Mouse (Mus musculus): Measurements from ENCODE around the gene Rbm10. TPM values are rescaled to one million over a fixed set of nuclear protein-coding genes. Genes with fewer than 3 reads are reported as not detected.

Gene Rbm10
- polyA plus RNA-seq (2012; rRNA removed) = 52.9 and 54.3 TPM in 2 replicates

DNA sequence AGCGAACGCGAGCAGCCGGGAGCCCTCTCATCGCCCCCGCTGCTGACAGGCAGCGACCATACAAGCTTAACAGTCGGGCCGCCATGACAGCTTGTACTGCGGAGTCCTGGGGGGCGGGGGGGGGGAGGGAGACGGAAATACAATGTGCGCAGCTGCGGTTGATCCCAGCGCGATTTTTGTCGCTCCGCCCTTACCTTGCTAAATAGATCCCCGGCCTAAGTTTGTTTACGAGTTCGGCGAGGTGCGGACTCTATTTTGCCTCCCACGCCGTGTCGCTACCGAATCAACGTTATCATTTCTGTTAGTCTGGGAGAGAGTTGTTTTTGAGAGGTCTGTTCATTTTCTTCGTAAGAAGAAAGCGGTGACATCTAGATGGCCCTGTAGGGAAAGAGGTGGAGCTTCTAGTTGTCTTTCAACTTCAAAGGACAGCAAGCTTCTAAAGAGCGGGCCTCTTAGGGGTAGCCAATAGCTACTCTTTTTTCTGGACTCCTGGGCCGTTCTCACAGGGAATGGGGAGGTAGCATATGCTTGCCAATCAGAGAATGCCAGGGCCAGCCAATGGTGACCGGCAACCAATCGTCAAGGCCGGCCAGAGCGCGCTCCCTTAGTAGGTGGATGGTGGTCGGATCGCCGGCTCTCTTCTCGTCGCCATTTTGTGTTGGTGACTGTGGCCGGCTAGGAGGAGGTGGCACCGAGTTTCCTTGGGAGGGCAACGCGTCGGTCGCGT lies at the start of gene Rbm10, which contains the start of gene Ndufb11:
Rbm10 (plus strand) TSS at position 328 of the 727 bp plus-strand sequence.
Ndufb11 (minus strand) TSS at position 444 of the 727 bp plus-strand sequence.
- Histone ChIP-seq H3K27ac (ENCODE audit: insufficient read depth, low read length) (peak within 1 kb of the TSS; percentile 96), H3K4me1 (ENCODE audit: control insufficient read depth, insufficient read depth, low read length) (no peaks in the 10 kb centered on the region), H3K4me3 (ENCODE audit: insufficient read depth, low read length) (peak within 1 kb of the TSS; percentile 87)
- TF ChIP-seq POLR2A (IDR thresholded peaks at IDR 0.05; ENCODE audit: extremely low read depth, insufficient read depth, low read length) = peak; percentile 35; the same call in 1 of the 2 replicates
- TF ChIP-seq CTCF (IDR thresholded peaks at IDR 0.05; ENCODE audit: extremely low read depth, insufficient read depth, low read length) = no peak

DNA sequence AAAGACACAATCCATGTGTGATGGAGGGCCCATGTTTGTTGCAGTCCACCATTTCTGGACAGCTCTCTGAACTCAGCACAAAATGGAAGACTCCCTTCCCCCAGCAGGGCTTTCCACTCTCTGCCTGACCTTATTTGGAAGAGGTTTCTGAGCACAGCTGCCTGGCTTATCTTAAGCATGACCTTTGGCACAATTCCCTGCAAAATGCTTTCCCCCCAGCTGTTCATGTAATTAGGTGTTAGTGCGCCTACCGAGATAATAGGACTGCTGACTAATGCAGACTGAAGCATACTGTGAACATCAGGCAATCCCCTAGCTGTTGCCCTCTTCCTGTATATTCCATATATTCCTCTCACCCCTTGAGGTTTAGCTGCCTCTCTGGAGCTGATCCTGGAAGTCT lies 46.3 kb upstream of the Rbm10 start:
- TF ChIP-seq POLR2A (IDR thresholded peaks at IDR 0.05; ENCODE audit: extremely low read depth, insufficient read depth, low read length) (no peak), CTCF (IDR thresholded peaks at IDR 0.05; ENCODE audit: extremely low read depth, insufficient read depth, low read length) (no peak)
- Histone ChIP-seq H3K4me3 (ENCODE audit: insufficient read depth, low read length) (no peak overlapping the region), H3K4me1 (ENCODE audit: control insufficient read depth, insufficient read depth, low read length) (no peaks in the 10 kb centered on the region), H3K27ac (ENCODE audit: insufficient read depth, low read length) (no peak overlapping the region)

DNA sequence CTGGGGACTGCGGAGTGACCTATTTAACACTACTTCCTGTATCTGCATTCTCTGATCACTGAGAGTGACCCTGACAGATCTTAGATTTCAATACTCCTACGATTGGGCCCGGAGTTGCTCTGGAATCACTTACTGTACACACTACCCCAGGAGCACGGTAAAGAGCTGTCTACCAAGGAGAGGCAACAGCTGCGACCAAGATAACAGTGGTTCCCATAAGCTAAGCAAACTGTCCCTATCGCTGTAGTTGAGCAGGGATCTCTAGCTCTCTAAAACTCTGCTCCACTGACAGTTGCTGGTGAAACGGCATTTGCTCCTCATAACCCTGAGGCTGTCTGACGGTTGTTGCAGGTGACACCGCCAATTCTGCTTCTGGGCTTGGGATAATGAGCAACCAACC lies 44.6 kb upstream of the Rbm10 start:
- Histone ChIP-seq H3K4me3 (ENCODE audit: insufficient read depth, low read length) (no peak overlapping the region), H3K4me1 (ENCODE audit: control insufficient read depth, insufficient read depth, low read length) (no peaks in the 10 kb centered on the region), H3K27ac (ENCODE audit: insufficient read depth, low read length) (no peak overlapping the region)
- TF ChIP-seq POLR2A (IDR thresholded peaks at IDR 0.05; ENCODE audit: extremely low read depth, insufficient read depth, low read length) (no peak), CTCF (IDR thresholded peaks at IDR 0.05; ENCODE audit: extremely low read depth, insufficient read depth, low read length) (no peak)

DNA sequence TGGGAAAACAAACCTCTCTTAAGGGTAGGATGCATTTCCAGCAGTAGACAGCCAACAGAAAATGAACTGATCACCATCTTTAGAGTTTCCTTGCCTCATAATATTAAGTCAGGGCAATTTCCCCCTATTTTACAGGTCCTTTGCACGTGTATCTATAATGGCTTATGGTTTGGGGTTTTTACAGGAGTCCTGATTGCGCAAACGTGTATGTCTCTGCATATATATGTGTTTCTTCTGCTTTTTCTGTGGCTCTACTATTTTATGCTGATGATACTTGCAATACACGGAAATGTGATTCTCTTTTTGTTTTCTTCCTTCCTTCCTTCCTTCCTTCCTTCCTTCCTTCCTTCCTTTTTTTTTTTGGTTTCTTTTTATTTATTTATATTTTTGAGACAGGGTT lies 43.4 kb upstream of the Rbm10 start:
- Histone ChIP-seq H3K4me1 (ENCODE audit: control insufficient read depth, insufficient read depth, low read length) (no peaks in the 10 kb centered on the region), H3K4me3 (ENCODE audit: insufficient read depth, low read length) (no peak overlapping the region), H3K27ac (ENCODE audit: insufficient read depth, low read length) (no peak overlapping the region)
- TF ChIP-seq CTCF (IDR thresholded peaks at IDR 0.05; ENCODE audit: extremely low read depth, insufficient read depth, low read length) (no peak), POLR2A (IDR thresholded peaks at IDR 0.05; ENCODE audit: extremely low read depth, insufficient read depth, low read length) (no peak)

DNA sequence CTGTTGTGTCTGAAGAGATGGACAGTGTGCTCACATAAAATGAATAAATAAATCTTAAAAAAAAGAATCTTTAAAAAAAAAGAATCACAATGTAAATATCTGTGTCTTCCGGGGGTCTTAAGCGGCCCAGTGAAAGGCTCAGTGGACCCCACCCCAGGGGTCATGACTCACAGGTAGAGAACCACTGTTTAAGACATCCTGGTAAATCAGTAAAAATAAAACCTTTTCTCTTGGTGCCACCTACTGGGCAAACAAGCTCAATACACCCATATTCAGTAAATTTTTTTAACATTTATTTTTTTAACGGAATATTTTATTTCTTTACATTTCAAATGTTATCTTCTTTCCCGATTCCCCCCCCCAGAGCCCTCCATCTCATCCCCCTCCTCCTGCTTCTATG lies 29.3 kb upstream of the Rbm10 start:
- H3K4me3 ChIP-seq (ENCODE audit: insufficient read depth, low read length) = no peak overlapping the region
- no peak for TF ChIP-seq POLR2A (IDR thresholded peaks at IDR 0.05; ENCODE audit: extremely low read depth, insufficient read depth, low read length)
- no peak for TF ChIP-seq CTCF (IDR thresholded peaks at IDR 0.05; ENCODE audit: extremely low read depth, insufficient read depth, low read length)
- H3K4me1 ChIP-seq (ENCODE audit: control insufficient read depth, insufficient read depth, low read length) = no peaks in the 10 kb centered on the region
- H3K27ac ChIP-seq (ENCODE audit: insufficient read depth, low read length) = no peak overlapping the region

DNA sequence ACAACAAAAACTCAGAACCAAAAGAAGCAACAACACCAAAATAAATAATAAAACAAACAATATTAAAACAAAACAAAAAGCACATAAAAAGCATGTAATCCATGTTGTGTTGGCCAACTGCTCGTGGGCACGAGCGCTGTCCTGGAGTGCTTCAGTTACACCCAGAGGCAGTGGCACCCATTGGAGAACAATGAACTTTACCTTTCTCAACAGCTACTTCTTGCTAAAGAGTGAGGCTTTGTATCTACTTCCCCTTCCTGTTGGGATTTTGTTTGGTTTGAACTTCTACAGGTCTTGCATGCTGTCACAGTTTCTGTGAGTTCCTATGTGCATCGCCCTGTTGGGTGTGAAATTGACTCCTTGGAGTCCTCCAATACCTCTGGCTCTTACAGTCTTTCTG lies 8.8 kb upstream of the Rbm10 start:
- Histone ChIP-seq H3K4me3 (ENCODE audit: insufficient read depth, low read length) (no peak overlapping the region), H3K27ac (ENCODE audit: insufficient read depth, low read length) (no peak overlapping the region), H3K4me1 (ENCODE audit: control insufficient read depth, insufficient read depth, low read length) (no peaks in the 10 kb centered on the region)
- no peak for TF ChIP-seq POLR2A (IDR thresholded peaks at IDR 0.05; ENCODE audit: extremely low read depth, insufficient read depth, low read length)
- no peak for TF ChIP-seq CTCF (IDR thresholded peaks at IDR 0.05; ENCODE audit: extremely low read depth, insufficient read depth, low read length)

DNA sequence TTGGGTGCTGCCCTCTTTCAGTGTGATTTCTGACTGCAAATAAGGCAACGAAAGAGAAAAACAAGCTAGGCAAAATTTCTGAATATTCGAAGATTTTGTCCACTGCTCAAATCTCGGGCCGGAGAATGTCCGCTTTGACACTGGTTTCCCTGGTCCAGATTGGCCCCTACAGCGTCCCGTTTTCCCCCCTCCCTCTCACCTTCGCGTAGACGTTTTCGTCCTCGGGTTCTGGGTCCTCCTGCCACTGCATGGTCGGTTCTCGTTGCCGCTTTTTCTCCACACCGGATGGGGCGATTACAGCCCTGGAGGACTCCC lies 485 bp upstream of the Rbm10 start:
- Histone ChIP-seq H3K27ac (ENCODE audit: insufficient read depth, low read length) (peak overlapping the region; percentile 60), H3K4me3 (ENCODE audit: insufficient read depth, low read length) (peak overlapping the region; percentile 87), H3K4me1 (ENCODE audit: control insufficient read depth, insufficient read depth, low read length) (no peaks in the 10 kb centered on the region)
- TF ChIP-seq CTCF (IDR thresholded peaks at IDR 0.05; ENCODE audit: extremely low read depth, insufficient read depth, low read length) (no peak), POLR2A (IDR thresholded peaks at IDR 0.05; ENCODE audit: extremely low read depth, insufficient read depth, low read length) (no peak)

DNA sequence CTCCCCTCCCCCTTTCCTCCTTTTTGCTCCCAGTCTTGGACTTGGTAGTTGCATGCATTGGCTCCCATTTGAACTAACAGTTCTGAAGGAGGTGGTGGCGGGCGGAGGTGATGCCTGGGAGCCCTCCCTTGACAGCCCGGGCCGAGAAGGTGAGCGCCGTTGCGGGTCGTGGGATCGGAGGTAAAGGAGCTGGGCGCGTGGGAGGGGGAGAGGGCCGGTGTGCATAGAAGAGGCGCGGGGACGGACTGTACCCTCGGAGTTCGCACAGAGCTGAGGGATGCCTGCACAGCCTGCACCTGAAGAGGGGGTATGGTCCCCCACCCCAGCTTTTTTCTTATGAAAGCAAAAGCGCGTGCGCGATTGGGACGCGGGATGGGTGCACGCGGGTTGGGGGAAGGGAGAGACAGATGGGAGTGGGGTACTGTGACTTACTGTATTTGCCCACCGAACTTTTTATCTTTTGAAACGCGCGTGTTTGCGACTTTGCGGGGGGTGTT lies 648 bp downstream of the Rbm10 start:
- Histone ChIP-seq H3K4me1 (ENCODE audit: control insufficient read depth, insufficient read depth, low read length) (no peaks in the 10 kb centered on the region), H3K4me3 (ENCODE audit: insufficient read depth, low read length) (peak overlapping the region; percentile 87), H3K27ac (ENCODE audit: insufficient read depth, low read length) (peak overlapping the region; percentile 96)
- TF ChIP-seq POLR2A (IDR thresholded peaks at IDR 0.05; ENCODE audit: extremely low read depth, insufficient read depth, low read length) = no peak
- no peak for TF ChIP-seq CTCF (IDR thresholded peaks at IDR 0.05; ENCODE audit: extremely low read depth, insufficient read depth, low read length)

DNA sequence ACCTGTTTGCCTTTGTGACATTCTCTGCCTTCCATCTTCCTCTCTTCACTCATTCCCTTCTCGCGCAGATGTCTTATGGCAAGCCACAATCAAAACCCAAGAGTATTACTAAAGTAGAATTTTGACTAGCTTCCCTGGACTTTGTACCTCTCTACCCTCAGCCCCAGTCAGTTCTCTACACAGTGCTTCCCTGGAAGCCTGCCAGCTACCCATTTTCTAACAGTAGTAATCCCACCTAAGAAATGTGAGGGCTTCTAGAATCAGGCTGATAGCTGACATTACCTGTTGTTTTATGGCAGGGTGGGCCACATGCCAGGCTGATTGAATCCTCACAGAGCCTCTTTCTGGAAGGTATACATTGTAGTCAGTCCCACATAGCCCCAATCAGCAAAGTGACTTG lies 20.8 kb downstream of the Rbm10 start:
- H3K4me1 ChIP-seq (ENCODE audit: control insufficient read depth, insufficient read depth, low read length) = no peaks in the 10 kb centered on the region
- H3K27ac ChIP-seq (ENCODE audit: insufficient read depth, low read length) = no peak overlapping the region
- H3K4me3 ChIP-seq (ENCODE audit: insufficient read depth, low read length) = no peak overlapping the region
- TF ChIP-seq POLR2A (IDR thresholded peaks at IDR 0.05; ENCODE audit: extremely low read depth, insufficient read depth, low read length) (no peak), CTCF (IDR thresholded peaks at IDR 0.05; ENCODE audit: extremely low read depth, insufficient read depth, low read length) (no peak)

DNA sequence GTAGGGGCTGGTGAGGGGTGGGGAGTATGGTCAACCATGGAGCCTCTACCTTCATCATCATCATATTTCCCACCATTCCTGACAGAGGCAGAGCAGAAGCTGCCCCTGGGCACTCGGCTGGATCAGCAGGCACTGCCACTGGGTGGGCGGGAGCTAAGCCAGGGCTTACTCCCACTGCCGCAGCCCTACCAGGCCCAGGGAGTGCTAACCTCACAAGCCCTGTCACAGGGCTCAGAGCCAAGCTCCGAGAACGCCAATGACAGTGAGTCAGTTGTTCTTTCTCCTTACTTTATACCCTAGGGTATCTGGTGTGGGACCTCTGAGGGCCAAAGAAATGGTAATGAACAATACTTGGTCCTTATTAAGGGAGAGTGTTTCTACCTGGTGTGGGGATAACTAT lies 27.5 kb downstream of the Rbm10 start:
- no peak for TF ChIP-seq POLR2A (IDR thresholded peaks at IDR 0.05; ENCODE audit: extremely low read depth, insufficient read depth, low read length)
- no peak for TF ChIP-seq CTCF (IDR thresholded peaks at IDR 0.05; ENCODE audit: extremely low read depth, insufficient read depth, low read length)

More for the DNA sequence above, 27.5 kb downstream of the Rbm10 start:
- H3K27ac ChIP-seq (ENCODE audit: insufficient read depth, low read length) = no peak overlapping the region
- H3K4me1 ChIP-seq (ENCODE audit: control insufficient read depth, insufficient read depth, low read length) = no peaks in the 10 kb centered on the region
- no peak overlapping the region for H3K4me3 ChIP-seq (ENCODE audit: insufficient read depth, low read length)
